Mouse (Mus musculus) hindbrain, embryonic 12.5 days (tissue): ENCODE measurements around the gene Pvr. TPM values are rescaled to one million over a fixed set of nuclear protein-coding genes. Genes with fewer than 3 reads are reported as not detected.
"Not testable (repeated sequence)": the region's sequence is repeated elsewhere in the genome, so short reads cannot be mapped to it uniquely, and the experiment has no call there.

Source experiments
- ATAC-seq: fragments of 200-750 bp; cut with Nextera tagmentation; 2 replicates; pipeline ENCODE4 v1.8.0; 2017; ENCODE audit warnings: moderate TSS enrichment; ENCODE audit not compliant: low FRiP score
- H3K27ac ChIP-seq: fragments of 300-500 bp; sonication (generic); 2 replicates; pipeline ENCODE4 v1.5.1; 2016; ENCODE audit warnings: mild to moderate bottlenecking
- H3K27me3 ChIP-seq: fragments of 300-500 bp; sonication (generic); 2 replicates; pipeline ENCODE4 v1.6.1; 2016; ENCODE audit warnings: mild to moderate bottlenecking
- H3K36me3 ChIP-seq: fragments of 300-500 bp; sonication (generic); 2 replicates; pipeline ENCODE4 v1.6.1; 2016; ENCODE audit warnings: mild to moderate bottlenecking
- H3K4me1 ChIP-seq: fragments of 300-500 bp; sonication (generic); 2 replicates; pipeline ENCODE4 v1.6.1; 2016
- H3K4me2 ChIP-seq: fragments of 300-500 bp; sonication (generic); replicated peaks from 2 replicates; pipeline ENCODE4 v1.6.1; 2016; ENCODE audit warnings: mild to moderate bottlenecking
- H3K4me3 ChIP-seq: fragments of 300-500 bp; sonication (generic); 2 replicates; pipeline ENCODE4 v1.5.1; 2016; ENCODE audit warnings: mild to moderate bottlenecking
- H3K9ac ChIP-seq: fragments of 300-500 bp; sonication (generic); 2 replicates; pipeline ENCODE4 v1.6.1; 2016; ENCODE audit warnings: mild to moderate bottlenecking, moderate library complexity
- H3K9me3 ChIP-seq: fragments of 300-500 bp; sonication (generic); replicated peaks from 2 replicates; pipeline ENCODE4 v1.6.1; 2016; ENCODE audit warnings: mild to moderate bottlenecking
- WGBS: fragments of 180-500 bp; shearing (Covaris S2); methylation state at CpG from one replicate; pipeline ENCODE4 v1.1.7; 2016; 5-methylcytosine and 5-hydroxymethylcytosine counted together
- polyA plus RNA-seq: library from polyadenylated mRNA; unstranded; fragments of >200 nt; fragmentation: Nextera tagmentation; extraction: Ambion mirVana; gene quantifications from 2 replicates; pipeline ENCODE4 v1.2.1, GENCODE M21; 2016

Pvr gene
- polyA plus RNA-seq, 1 experiment from 2014 or later = 4.6 TPM

DNA sequence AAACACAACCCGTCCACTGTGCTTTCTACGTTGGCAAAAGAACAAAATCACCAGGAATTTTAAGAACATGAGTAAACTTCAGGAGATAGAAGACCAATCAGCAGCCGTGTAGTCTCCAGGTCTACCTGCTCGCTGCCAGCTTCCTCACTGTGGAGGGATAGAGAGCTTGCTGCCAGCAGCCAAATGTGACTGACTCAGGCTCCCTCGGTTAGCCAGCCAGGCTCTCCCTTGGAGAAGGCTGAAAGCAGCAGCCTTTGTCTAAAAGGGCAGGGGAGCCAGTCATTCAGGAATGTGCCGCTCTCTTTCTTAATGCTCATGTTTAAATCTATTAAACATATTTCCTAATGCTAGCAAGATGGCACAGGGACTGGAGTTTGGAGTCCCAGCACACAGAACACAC, 9.5 kb upstream of the Pvr start:
- not testable (repeated sequence) for H3K27ac ChIP-seq, H3K36me3 ChIP-seq, H3K27me3 ChIP-seq, H3K4me3 ChIP-seq, ATAC-seq, H3K4me1 ChIP-seq, H3K4me2 ChIP-seq, H3K9me3 ChIP-seq, H3K9ac ChIP-seq
- WGBS = 73% methylated on average over 6 of the region's 6 CpGs

DNA sequence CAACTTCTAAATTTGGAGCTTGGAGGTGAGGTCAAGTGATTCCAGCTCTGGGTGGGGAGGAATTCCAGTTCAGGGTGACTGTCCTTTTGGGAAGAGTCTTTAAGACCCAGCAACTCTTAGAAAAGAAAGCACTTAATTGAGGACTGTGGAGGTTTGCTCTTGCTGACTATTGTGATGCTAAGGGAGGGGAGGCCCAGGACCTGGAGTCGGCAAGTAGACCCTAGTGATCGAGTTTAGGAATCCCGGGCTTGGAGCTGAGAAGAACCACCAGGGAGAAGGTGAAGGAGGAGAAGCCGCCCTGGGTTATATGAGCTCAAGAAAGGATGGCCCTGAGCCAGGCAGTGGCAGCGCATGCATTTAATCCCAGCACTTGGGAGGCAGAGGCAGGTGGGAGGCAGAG, 7.5 kb upstream of the Pvr start:
- Histone ChIP-seq H3K36me3 (no peaks in the 10 kb centered on the region), H3K27ac (no peak overlapping the region), H3K4me1 (peaks cover 3% of the 10 kb centered on the region; the same call in 1 of the 2 replicates), H3K4me2 (no peak overlapping the region), H3K9me3 (no peaks in the 10 kb centered on the region), H3K4me3 (no peak overlapping the region), H3K27me3 (peaks cover 3% of the 10 kb centered on the region; the same call in 1 of the 2 replicates), H3K9ac (no peak overlapping the region)
- no peak for ATAC-seq
- WGBS = 58% methylated on average over 5 of the region's 5 CpGs

DNA sequence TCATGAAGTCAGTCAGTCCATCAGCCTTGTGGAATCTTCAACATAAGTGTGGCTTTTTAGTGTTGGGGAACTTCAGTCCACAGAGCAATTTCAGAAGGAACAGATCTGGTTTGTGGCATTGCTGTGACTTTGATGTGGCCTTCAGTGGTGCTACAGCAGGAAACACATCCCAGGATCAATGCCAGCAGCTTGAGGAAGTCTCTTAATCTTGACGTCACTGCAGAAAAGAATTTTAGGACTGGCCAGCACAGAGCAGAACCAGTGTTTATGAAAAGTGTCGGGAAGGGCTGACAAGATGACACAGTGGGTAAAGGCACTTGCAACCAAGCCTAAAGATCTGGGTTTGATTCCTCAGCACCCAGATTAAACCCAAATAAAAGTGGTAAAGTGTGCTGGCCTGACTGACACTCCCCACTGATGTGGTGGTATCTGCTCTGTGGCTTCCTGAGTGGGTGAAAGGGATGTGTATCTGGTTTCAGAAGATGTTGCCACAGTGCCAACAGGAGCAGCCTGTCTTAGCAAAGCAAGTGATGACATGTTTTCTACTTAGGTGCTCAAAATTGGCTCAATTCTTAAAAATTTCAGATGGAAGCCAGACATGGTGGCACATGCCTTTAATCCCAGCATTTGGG, 6.0 kb upstream of the Pvr start:
- Histone ChIP-seq H3K4me1 (peaks cover 3% of the 10 kb centered on the region; the same call in 1 of the 2 replicates), H3K27me3 (no peaks in the 10 kb centered on the region), H3K27ac (no peak overlapping the region), H3K9ac (no peak overlapping the region), H3K36me3 (no peaks in the 10 kb centered on the region), H3K4me3 (no peak overlapping the region), H3K9me3 (no peaks in the 10 kb centered on the region), H3K4me2 (no peak overlapping the region)
- 81% methylated on average over 2 of the region's 2 CpGs for WGBS
- ATAC-seq = no peak

DNA sequence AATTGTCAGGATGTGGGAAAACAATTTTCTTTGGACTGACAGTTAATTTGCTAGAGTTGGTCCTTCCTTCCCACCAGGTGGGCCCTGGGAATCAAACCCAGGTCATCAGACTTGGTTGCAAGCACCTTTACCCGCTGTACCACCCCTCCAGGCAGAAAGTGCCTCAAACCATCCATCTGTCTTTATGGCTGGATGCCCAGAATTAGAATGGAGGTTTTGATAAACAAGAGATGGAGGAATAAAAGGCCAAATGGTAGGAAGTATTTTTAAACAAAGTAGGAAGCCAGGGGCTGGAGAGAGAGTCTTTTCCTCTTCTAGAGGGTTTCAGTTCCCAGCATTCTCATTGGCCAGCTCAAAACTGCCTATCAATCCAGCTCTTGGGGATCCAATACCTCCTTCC, 4.4 kb upstream of the Pvr start:
- peaks cover 3% of the 10 kb centered on the region; the same call in 1 of the 2 replicates for H3K4me1 ChIP-seq
- no peaks in the 10 kb centered on the region for H3K36me3 ChIP-seq
- H3K27ac ChIP-seq = no peak overlapping the region
- no peak overlapping the region for H3K4me3 ChIP-seq
- 67% methylated on average over 1 of the region's 1 CpGs for WGBS
- no peaks in the 10 kb centered on the region for H3K9me3 ChIP-seq
- no peak overlapping the region for H3K4me2 ChIP-seq
- no peak for ATAC-seq
- no peaks in the 10 kb centered on the region for H3K27me3 ChIP-seq
- no peak overlapping the region for H3K9ac ChIP-seq

DNA sequence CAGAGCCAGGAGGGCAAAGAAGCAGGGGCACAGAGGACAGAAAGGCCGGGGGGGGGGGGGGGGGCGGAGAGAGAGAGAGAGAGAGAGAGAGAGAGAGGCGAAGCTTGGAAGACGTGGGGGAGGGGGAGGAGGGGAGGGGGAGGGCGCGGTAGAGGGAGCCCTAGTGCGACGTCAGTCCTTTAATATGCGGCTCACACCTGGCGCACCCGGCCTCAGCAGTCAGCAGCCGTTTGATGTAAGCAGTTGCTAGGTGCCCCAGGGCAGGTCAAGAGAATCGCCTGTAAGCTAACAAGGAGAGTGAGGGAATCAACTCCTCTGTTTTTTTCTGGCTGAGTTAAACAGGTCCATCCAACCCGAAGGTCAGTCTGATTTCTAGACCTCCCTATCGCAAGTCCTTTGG, 2.8 kb upstream of the Pvr start:
- no peak for ATAC-seq
- 11% methylated on average over 13 of the region's 15 CpGs for WGBS

DNA sequence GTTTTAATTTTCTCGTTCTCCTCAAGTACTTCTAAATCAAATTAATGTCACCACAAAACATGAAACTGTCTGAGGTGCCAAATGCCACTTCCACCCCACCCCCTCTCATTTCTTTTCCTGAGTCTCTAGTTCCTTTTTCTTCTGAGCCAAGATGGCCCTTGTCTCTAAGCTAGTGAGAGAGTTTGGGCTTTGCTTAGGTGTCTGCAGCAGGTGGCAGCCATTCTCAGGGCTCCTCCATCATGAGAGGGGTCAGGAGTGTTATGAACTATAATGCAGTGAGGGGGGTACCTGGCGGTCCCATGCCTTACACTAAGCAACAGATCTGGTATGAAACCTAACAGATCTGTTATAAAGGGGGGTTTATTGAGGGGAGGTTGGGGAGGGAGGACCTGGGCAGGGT, 2.4 kb upstream of the Pvr start:
- H3K36me3 ChIP-seq = no peaks in the 10 kb centered on the region
- no peak overlapping the region for H3K27ac ChIP-seq
- no peak overlapping the region for H3K9ac ChIP-seq
- no peaks in the 10 kb centered on the region for H3K27me3 ChIP-seq
- no peak overlapping the region for H3K4me3 ChIP-seq
- H3K9me3 ChIP-seq = no peaks in the 10 kb centered on the region
- 44% methylated on average over 2 of the region's 2 CpGs for WGBS
- no peak overlapping the region for H3K4me2 ChIP-seq
- peaks cover 8% of the 10 kb centered on the region; the same call in 1 of the 2 replicates for H3K4me1 ChIP-seq
- no peak for ATAC-seq

More for the DNA sequence above, 2.8 kb upstream of the Pvr start:
- H3K4me1 ChIP-seq = peaks cover 8% of the 10 kb centered on the region; the same call in 1 of the 2 replicates
- no peak overlapping the region for H3K4me3 ChIP-seq
- no peaks in the 10 kb centered on the region for H3K9me3 ChIP-seq
- peak overlapping the region; percentile 23; the same call in 1 of the 2 replicates for H3K9ac ChIP-seq
- no peaks in the 10 kb centered on the region for H3K36me3 ChIP-seq
- no peak overlapping the region for H3K27ac ChIP-seq
- no peaks in the 10 kb centered on the region for H3K27me3 ChIP-seq
- H3K4me2 ChIP-seq = no peak overlapping the region

DNA sequence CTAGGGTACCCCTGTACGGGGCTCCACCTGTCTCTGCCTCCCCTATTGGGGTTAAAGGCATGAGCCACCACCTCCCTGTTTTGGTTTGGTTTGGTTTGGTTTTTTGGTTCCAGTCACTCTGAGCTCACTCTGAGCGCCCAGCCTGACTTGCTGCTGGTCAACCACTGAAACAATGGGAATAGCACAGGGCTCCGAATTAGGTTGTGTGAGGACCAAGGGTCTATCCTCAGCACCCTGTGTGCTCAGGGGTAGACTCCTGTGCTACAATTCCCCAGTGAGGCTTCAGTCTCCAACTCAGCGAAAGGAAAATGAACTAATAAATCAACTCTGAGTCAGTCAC, 824 bp downstream of the Pvr start:
- H3K9me3 ChIP-seq = no peaks in the 10 kb centered on the region
- 35% methylated on average over 4 of the region's 4 CpGs for WGBS
- peak overlapping the region; percentile 67 for H3K4me3 ChIP-seq
- no peaks in the 10 kb centered on the region for H3K27me3 ChIP-seq
- H3K4me1 ChIP-seq = peaks cover 8% of the 10 kb centered on the region; the same call in 1 of the 2 replicates
- peak; percentile 47 for ATAC-seq
- H3K36me3 ChIP-seq = peaks cover 4% of the 10 kb centered on the region; the same call in 1 of the 2 replicates
- peak overlapping the region; percentile 81 for H3K4me2 ChIP-seq
- no peak overlapping the region for H3K27ac ChIP-seq
- H3K9ac ChIP-seq = 0 out of 2 replicates have a peak overlapping the region, but pooled peaks have one; percentile 83

DNA sequence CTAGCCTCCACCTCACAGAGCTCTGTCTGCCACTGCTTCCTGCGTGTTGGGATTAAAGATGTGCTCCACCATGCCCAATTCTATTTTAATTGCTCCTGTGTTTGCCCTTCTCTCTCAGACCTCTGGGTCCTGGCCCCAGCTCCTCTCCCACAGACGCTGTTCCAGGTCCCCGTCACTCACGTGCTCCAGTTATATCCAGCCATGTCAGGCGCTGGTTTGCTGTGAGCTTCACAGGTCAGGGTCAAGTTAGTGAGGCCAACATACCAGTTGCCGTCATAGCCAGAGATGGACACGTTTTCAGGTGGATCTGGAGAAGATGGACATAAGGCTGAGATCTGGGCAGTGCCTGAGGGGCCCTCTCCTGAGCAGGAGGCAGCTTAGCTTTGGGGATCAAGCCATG, 6.4 kb downstream of the Pvr start:
- Histone ChIP-seq H3K27me3 (no peaks in the 10 kb centered on the region), H3K9me3 (no peaks in the 10 kb centered on the region), H3K4me3 (no peak overlapping the region), H3K4me2 (no peak overlapping the region), H3K9ac (no peak overlapping the region), H3K4me1 (no peaks in the 10 kb centered on the region), H3K36me3 (peaks cover 4% of the 10 kb centered on the region; the same call in 1 of the 2 replicates), H3K27ac (no peak overlapping the region)
- ATAC-seq = no peak
- WGBS = 92% methylated on average over 7 of the region's 7 CpGs

DNA sequence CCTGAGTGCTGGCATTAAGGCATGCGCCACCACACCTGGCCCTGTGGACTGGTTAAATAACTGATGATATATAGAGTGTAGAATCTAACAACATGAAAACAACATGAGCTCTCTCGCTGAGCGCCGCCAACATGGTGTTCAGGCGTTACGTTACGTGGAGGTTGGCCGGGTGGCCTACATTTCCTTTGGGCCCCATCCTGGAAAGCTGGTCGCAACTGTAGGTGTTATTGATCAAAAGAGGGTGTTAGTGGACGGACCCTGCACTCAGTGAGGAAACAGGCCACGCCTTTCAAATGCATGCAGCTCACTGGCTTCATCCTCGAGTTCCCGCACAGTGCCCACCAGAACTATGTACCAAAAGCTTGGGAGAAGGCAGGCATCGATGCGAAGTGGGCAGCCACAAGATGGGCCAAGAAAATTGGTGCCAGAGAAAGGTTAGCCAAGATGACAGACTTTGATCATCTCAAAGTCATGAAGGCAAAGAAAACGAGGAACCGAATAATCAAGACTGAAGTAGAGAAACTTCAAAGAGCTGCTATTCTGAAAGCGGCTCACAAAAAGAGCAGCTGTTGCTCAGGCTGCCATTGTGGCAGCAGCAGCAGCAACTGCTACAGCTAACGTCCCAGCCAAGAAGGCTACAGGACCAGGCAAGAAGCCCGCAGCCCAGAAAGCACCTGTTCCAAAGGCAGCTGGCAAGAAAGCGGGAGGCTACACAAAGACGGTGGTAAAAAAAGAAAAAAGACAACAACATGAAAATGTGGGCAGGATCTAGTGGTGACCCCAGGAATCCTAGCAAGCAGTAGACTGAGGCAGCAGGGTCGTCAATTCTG, 9.1 kb downstream of the Pvr start:
- Histone ChIP-seq H3K9ac (no peak overlapping the region), H3K27me3 (no peaks in the 10 kb centered on the region), H3K27ac (no peak overlapping the region), H3K4me1 (no peaks in the 10 kb centered on the region), H3K9me3 (no peaks in the 10 kb centered on the region), H3K4me2 (no peak overlapping the region), H3K36me3 (peaks cover 12% of the 10 kb centered on the region), H3K4me3 (no peak overlapping the region)
- WGBS = 89% methylated on average over 23 of the region's 23 CpGs
- no peak for ATAC-seq

DNA sequence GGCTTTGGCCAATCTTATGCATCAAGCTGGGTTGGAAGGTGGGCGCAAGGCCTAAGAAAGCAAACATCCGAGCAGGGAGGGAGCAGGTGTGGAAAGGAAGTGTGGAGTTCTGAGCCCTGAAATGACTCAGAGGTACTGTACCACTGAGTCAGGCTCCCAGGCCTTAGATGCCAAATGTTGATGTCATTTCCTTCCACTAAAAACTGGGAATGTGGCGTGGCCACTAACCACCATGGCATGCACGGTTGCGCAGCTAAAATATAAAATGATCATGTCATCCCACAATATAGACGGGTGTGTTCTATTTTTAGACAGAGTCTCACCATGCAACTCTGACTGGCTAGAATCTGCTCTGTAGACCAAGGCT, 9.7 kb downstream of the Pvr start:
- no peak overlapping the region for H3K27ac ChIP-seq
- 0 out of 2 replicates have a peak, but pooled peaks cover 5% of the 10 kb centered on the region for H3K9me3 ChIP-seq
- H3K27me3 ChIP-seq = no peaks in the 10 kb centered on the region
- 87% methylated on average over 6 of the region's 6 CpGs for WGBS
- peaks cover 13% of the 10 kb centered on the region for H3K36me3 ChIP-seq
- ATAC-seq = no peak
- H3K4me3 ChIP-seq = no peak overlapping the region
- H3K4me2 ChIP-seq = no peak overlapping the region
- no peaks in the 10 kb centered on the region for H3K4me1 ChIP-seq
- no peak overlapping the region for H3K9ac ChIP-seq

DNA sequence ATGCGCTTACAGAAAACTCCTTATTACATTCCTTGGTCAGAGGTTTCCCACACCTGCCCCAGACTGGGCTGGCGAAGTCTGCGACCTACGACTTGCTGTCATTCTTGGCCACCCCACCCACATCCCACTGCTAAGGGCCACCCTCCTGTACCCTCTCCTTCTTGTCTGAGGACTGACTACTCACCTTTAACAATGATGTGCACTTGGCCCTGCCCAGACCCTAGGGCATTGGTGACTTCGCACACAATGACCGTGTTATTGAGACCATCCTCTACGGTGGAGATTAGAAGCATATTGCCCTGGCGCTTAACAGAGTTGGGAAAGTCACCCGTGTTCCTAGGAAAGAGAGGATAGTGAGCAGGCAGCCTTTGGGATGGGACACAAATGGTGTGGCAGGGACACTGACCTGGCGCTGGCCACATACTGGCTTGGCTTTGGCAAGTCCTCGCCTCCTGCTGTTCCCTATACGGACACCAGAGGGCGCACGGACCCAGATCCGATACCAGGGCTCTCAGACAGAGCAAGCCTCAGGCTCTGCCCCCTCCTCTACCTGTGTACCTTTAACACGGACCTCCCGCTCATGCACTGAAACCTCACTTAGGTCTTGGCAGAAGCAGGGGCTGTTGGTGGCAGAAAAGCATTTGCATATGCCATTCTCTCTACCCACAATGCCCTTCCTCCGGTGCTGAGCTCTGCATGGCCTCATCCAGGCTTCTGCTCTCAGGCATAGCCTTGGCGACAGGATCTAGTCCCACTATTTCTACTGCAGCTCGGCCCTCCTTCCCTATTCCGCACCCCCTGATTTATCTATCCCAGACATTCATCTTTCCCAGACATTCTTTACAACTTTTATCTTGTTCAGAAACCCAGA, 10.3 kb downstream of the Pvr start:
- H3K9ac ChIP-seq = no peak overlapping the region
- WGBS = 53% methylated on average over 21 of the region's 21 CpGs
- peak; percentile 69 for ATAC-seq

DNA sequence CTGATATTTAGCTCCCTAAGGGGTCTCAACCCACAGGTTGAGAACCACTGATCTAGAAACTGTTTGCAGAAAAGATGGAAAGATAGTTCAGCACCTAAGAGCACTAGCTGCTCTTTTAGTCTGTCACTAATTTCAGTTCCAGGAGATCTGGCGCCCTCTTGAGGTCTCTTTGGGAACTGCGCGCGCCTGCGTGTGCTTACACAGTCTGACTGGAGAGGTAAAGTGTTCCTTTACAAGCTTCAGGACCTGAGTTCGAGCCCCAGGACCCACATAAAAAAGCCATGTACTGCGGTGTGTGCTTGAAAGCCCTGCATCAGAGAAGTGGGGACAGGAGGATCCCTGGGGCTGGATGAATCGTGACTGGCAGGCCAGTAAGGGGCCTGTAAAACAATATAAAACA, 31.1 kb downstream of the Pvr start:
- H3K4me2 ChIP-seq = no peak overlapping the region
- 51% methylated on average over 8 of the region's 8 CpGs for WGBS
- H3K36me3 ChIP-seq = no peaks in the 10 kb centered on the region
- H3K27ac ChIP-seq = no peak overlapping the region
- H3K4me1 ChIP-seq = no peaks in the 10 kb centered on the region
- no peak for ATAC-seq
- H3K9me3 ChIP-seq = peaks cover 11% of the 10 kb centered on the region; the same call in 1 of the 2 replicates
- no peaks in the 10 kb centered on the region for H3K27me3 ChIP-seq
- H3K4me3 ChIP-seq = no peak overlapping the region
- no peak overlapping the region for H3K9ac ChIP-seq

More for the DNA sequence above, 10.3 kb downstream of the Pvr start:
- Histone ChIP-seq H3K4me3 (no peak overlapping the region), H3K9me3 (0 out of 2 replicates have a peak, but pooled peaks cover 5% of the 10 kb centered on the region), H3K4me2 (no peak overlapping the region), H3K27ac (no peak overlapping the region), H3K36me3 (peaks cover 11% of the 10 kb centered on the region), H3K4me1 (no peaks in the 10 kb centered on the region), H3K27me3 (no peaks in the 10 kb centered on the region)
